Mouse (Mus musculus) heart, postnatal 0 days (tissue): ENCODE measurements around the gene Pcsk5. TPM values are rescaled to one million over a fixed set of nuclear protein-coding genes. Genes with fewer than 3 reads are reported as not detected.
"Not testable (repeated sequence)": the region's sequence is repeated elsewhere in the genome, so short reads cannot be mapped to it uniquely, and the experiment has no call there.

Source experiments
- ATAC-seq: fragments of 200-750 bp; cut with Nextera tagmentation; 2 replicates; pipeline ENCODE4 v1.8.0; 2017; ENCODE audit warnings: low read depth, moderate number of reproducible peaks, moderate library complexity; ENCODE audit not compliant: insufficient read depth
- DNase-seq: peaks from one replicate; pipeline ENCODE4 v3.0.0-alpha.2; 2016; ENCODE audit warnings: low spot score
- H3K27ac ChIP-seq: fragments of 300-500 bp; sonication (generic); 2 replicates; pipeline ENCODE4 v1.5.1; 2014; ENCODE audit warnings: low read depth, mild to moderate bottlenecking
- H3K27me3 ChIP-seq: fragments of 300-500 bp; sonication (generic); 2 replicates; pipeline ENCODE4 v1.6.1; 2014; ENCODE audit warnings: low read length, mixed read lengths; ENCODE audit not compliant: control insufficient read depth, insufficient read depth
- H3K36me3 ChIP-seq: fragments of 300-500 bp; sonication (generic); replicated peaks from 2 replicates; pipeline ENCODE4 v1.6.1; 2014; ENCODE audit warnings: low read length, mixed read lengths; ENCODE audit not compliant: control insufficient read depth, insufficient read depth
- H3K4me1 ChIP-seq: fragments of 300-500 bp; sonication (generic); 2 replicates; pipeline ENCODE4 v1.6.1; 2014; ENCODE audit warnings: antibody characterized with exemption; ENCODE audit not compliant: control insufficient read depth, insufficient read depth
- H3K4me2 ChIP-seq: fragments of 300-500 bp; sonication (generic); 2 replicates; pipeline ENCODE4 v1.6.1; 2014; ENCODE audit warnings: low read depth, mild to moderate bottlenecking, low read length, moderate library complexity
- H3K4me3 ChIP-seq: fragments of 300-500 bp; sonication (generic); 2 replicates; pipeline ENCODE4 v1.5.1; 2014; ENCODE audit warnings: low read depth, low read length
- H3K9ac ChIP-seq: fragments of 300-500 bp; sonication (generic); replicated peaks from 2 replicates; pipeline ENCODE4 v1.6.1; 2014; ENCODE audit warnings: low read depth, low read length, mixed read lengths
- H3K9me3 ChIP-seq: fragments of 300-500 bp; sonication (generic); replicated peaks from 2 replicates; pipeline ENCODE4 v1.6.1; 2016; ENCODE audit warnings: low read length; ENCODE audit not compliant: control insufficient read depth
- CTCF ChIP-seq: IDR thresholded peaks from 2 replicates; pipeline ENCODE4 v1.5.1; 2016; ENCODE audit warnings: antibody characterized with exemption, control low read depth, low read depth
- EP300 ChIP-seq: IDR thresholded peaks from 2 replicates; pipeline ENCODE4 v1.6.1; 2016; ENCODE audit warnings: antibody characterized with exemption, low read depth
- WGBS: fragments of 180-500 bp; shearing (Covaris S2); extraction: QIAGEN DNeasy Blood & Tissue Kit; methylation state at CpG from one replicate; pipeline ENCODE4 v1.1.7; 2014; 5-methylcytosine and 5-hydroxymethylcytosine counted together
- polyA plus RNA-seq: library from polyadenylated mRNA; unstranded; fragments of >200 nt; fragmentation: Nextera tagmentation; extraction: Ambion mirVana; gene quantifications from 2 replicates; pipeline ENCODE4 v1.2.1, GENCODE M21; 2015
- total RNA-seq: library from RNA; depleted of rRNA; stranded (reverse); fragments of >200 nt; gene quantifications from 2 replicates; pipeline ENCODE4 v1.2.3, GENCODE M21; 2014; ENCODE audit warnings: low replicate concordance

The Pcsk5 gene
- total and polyA plus RNA-seq, 2 experiments from 2014 or later = 4.8 to 7.9 TPM

- no peak for DNase-seq
- TF ChIP-seq EP300 (no peak), CTCF (no peak)
- 87% methylated on average over 5 of the region's 5 CpGs for WGBS
These were observed 358.0 kb downstream of the Pcsk5 start for GRCm38 (mm10) chr19:17479471-17479870.

GRCm38 (mm10) chr19:17476021-17476420, 361.4 kb downstream of the Pcsk5 start:
- no peak overlapping the region for H3K4me2 ChIP-seq
- TF ChIP-seq EP300 (no peak), CTCF (no peak)
- DNase-seq = no peak
- no peaks in the 10 kb centered on the region for H3K36me3 ChIP-seq
- no peaks in the 10 kb centered on the region for H3K4me1 ChIP-seq
- no peak for ATAC-seq
- no peaks in the 10 kb centered on the region for H3K27me3 ChIP-seq
- WGBS = 86% methylated on average over 5 of the region's 5 CpGs
- H3K4me3 ChIP-seq = no peak overlapping the region
- no peak overlapping the region for H3K9ac ChIP-seq
- no peaks in the 10 kb centered on the region for H3K9me3 ChIP-seq
- no peak overlapping the region for H3K27ac ChIP-seq

More at GRCm38 (mm10) chr19:17479471-17479870, 358.0 kb downstream of the Pcsk5 start:
- no peak for ATAC-seq
- Histone ChIP-seq H3K9me3 (no peaks in the 10 kb centered on the region), H3K4me1 (no peaks in the 10 kb centered on the region), H3K4me2 (no peak overlapping the region), H3K4me3 (no peak overlapping the region), H3K27me3 (no peaks in the 10 kb centered on the region), H3K36me3 (no peaks in the 10 kb centered on the region), H3K9ac (no peak overlapping the region), H3K27ac (no peak overlapping the region)

GRCm38 (mm10) chr19:17473138-17473537, 364.3 kb downstream of the Pcsk5 start:
- not testable (repeated sequence) for H3K9me3 ChIP-seq, H3K27me3 ChIP-seq, H3K27ac ChIP-seq, H3K9ac ChIP-seq, H3K4me3 ChIP-seq, H3K4me2 ChIP-seq, ATAC-seq, H3K4me1 ChIP-seq, DNase-seq, H3K36me3 ChIP-seq
- 89% methylated on average over 2 of the region's 2 CpGs for WGBS

GRCm38 (mm10) chr19:17471861-17472260, 365.6 kb downstream of the Pcsk5 start:
- WGBS = 70% methylated on average over 7 of the region's 7 CpGs
- H3K4me1 ChIP-seq = no peaks in the 10 kb centered on the region
- TF ChIP-seq CTCF = no peak
- no peak for TF ChIP-seq EP300
- no peaks in the 10 kb centered on the region for H3K36me3 ChIP-seq
- DNase-seq = no peak
- H3K27ac ChIP-seq = no peak overlapping the region
- no peak overlapping the region for H3K4me3 ChIP-seq
- ATAC-seq = no peak
- H3K27me3 ChIP-seq = no peaks in the 10 kb centered on the region
- H3K4me2 ChIP-seq = no peak overlapping the region
- H3K9ac ChIP-seq = no peak overlapping the region
- no peaks in the 10 kb centered on the region for H3K9me3 ChIP-seq

GRCm38 (mm10) chr19:17471196-17471595, 366.2 kb downstream of the Pcsk5 start:
- ATAC-seq = no peak
- Histone ChIP-seq H3K4me2 (no peak overlapping the region), H3K9ac (no peak overlapping the region), H3K27me3 (no peaks in the 10 kb centered on the region), H3K27ac (no peak overlapping the region), H3K9me3 (no peaks in the 10 kb centered on the region), H3K4me3 (no peak overlapping the region), H3K36me3 (no peaks in the 10 kb centered on the region), H3K4me1 (no peaks in the 10 kb centered on the region)
- no peak for DNase-seq
- TF ChIP-seq CTCF (no peak), EP300 (no peak)
- WGBS = 75% methylated on average over 4 of the region's 4 CpGs

- TF ChIP-seq EP300 (no peak), CTCF (peak; percentile 66)
- no peak overlapping the region for H3K4me2 ChIP-seq
- DNase-seq (peak; percentile 57), ATAC-seq (no peak)
- no peak overlapping the region for H3K27ac ChIP-seq
- no peaks in the 10 kb centered on the region for H3K36me3 ChIP-seq
- no peaks in the 10 kb centered on the region for H3K4me1 ChIP-seq
- 50% methylated on average over 6 of the region's 6 CpGs for WGBS
- no peak overlapping the region for H3K9ac ChIP-seq
- H3K4me3 ChIP-seq = no peak overlapping the region
- H3K27me3 ChIP-seq = no peaks in the 10 kb centered on the region
- no peaks in the 10 kb centered on the region for H3K9me3 ChIP-seq
These were observed 369.7 kb downstream of the Pcsk5 start for GRCm38 (mm10) chr19:17467556-17468211.
